Mouse (Mus musculus) monocyte, adult 2 months (primary cell): ENCODE results near the gene Nptxr.

Experiments used
- DNase-seq, 2 experiments: peaks; one replicate each; pipeline ENCODE4 v3.0.0; 2022; ENCODE audit warnings: low spot score in 2 of 2, low read depth in 1 of 2

Gene Nptxr

GRCm38 (mm10) chr15:79790905-79791304 is 13.7 kb downstream of the Nptxr start:
- no peak for DNase-seq

- DNase-seq = no peak
These were observed 14.5 kb downstream of the Nptxr start for GRCm38 (mm10) chr15:79790111-79790510.

- DNase-seq = no peak
These were observed 16.8 kb downstream of the Nptxr start for GRCm38 (mm10) chr15:79787815-79788214.

GRCm38 (mm10) chr15:79785056-79785455 is 19.5 kb downstream of the Nptxr start:
- DNase-seq = no peak

GRCm38 (mm10) chr15:79777749-79778148 is 26.8 kb downstream of the Nptxr start, which contains the start of gene Dnal4:
Gene Dnal4, minus strand, starts transcription at chr15:79777849.
- DNase-seq = no peak

- no peak for DNase-seq
These were observed 28.9 kb downstream of the Nptxr start for GRCm38 (mm10) chr15:79775662-79776061.

GRCm38 (mm10) chr15:79774117-79775027 is 30.2 kb downstream of the Nptxr start:
- peak; percentile 94 to 95 for DNase-seq

GRCm38 (mm10) chr15:79770629-79771240 is 33.8 kb downstream of the Nptxr start:
- no peak for DNase-seq

- no peak for DNase-seq
These were observed 36.3 kb downstream of the Nptxr start for GRCm38 (mm10) chr15:79768302-79768701.

GRCm38 (mm10) chr15:79767327-79767961 is 37.1 kb downstream of the Nptxr start:
- DNase-seq = no peak

GRCm38 (mm10) chr15:79766586-79767071 is 37.9 kb downstream of the Nptxr start:
- DNase-seq = no peak

GRCm38 (mm10) chr15:79766168-79766567 is 38.4 kb downstream of the Nptxr start:
- DNase-seq = no peak

- no peak for DNase-seq
These were observed 39.2 kb downstream of the Nptxr start for GRCm38 (mm10) chr15:79765361-79765760.

GRCm38 (mm10) chr15:79764539-79765267 is 39.9 kb downstream of the Nptxr start:
- no peak for DNase-seq

- DNase-seq = no peak
These were observed 40.8 kb downstream of the Nptxr start for GRCm38 (mm10) chr15:79763601-79764246.

GRCm38 (mm10) chr15:79763001-79763400 is 41.6 kb downstream of the Nptxr start:
- DNase-seq = no peak

- no peak for DNase-seq
These were observed 43.6 kb downstream of the Nptxr start for GRCm38 (mm10) chr15:79760956-79761355.

- DNase-seq = no peak
These were observed 47.4 kb downstream of the Nptxr start for GRCm38 (mm10) chr15:79757118-79757517.

- DNase-seq = no peak
These were observed 48.5 kb downstream of the Nptxr start for GRCm38 (mm10) chr15:79755977-79756625.

- DNase-seq = no peak
These were observed 49.4 kb downstream of the Nptxr start for GRCm38 (mm10) chr15:79755176-79755575.
